ENCODE assay signal across 16 mouse cellular contexts in genomic region chr3:98031104-98031503, GRCm38 (mm10). TPM values are rescaled to one million over a fixed set of nuclear protein-coding genes. Genes with fewer than 3 reads are reported as not detected.
DNase-seq lines count a peak whose midpoint lies in the region; ATAC-seq and TF ChIP-seq lines count a peak whose summit lies in the region.
"Had no signal": no experiment of that assay in that cellular context is flagged by ENCODE, and none has a peak within 500 bp of the region (broad histone marks: within the 10 kb centered on the region; RNA-seq: fewer than 3 reads in every experiment).

No protein-coding gene starts in this region.

- H3K27ac ChIP-seq in bone marrow macrophage, adult 2 months (ENCODE audit: insufficient read depth, low read depth, low read length) = 0 out of 2 replicates have a peak overlapping the region, but pooled peaks have one; percentile 13
- peak overlapping the region; percentile 50; the same call in 1 of the 2 replicates for H3K27ac ChIP-seq in liver, postnatal 0 days (ENCODE audit: low read depth)
- peak overlapping the region; percentile 70 for H3K27ac ChIP-seq in stomach, embryonic 15.5 days
- no peak overlapping the region for H3K27ac ChIP-seq in midbrain, embryonic 11.5 days (ENCODE audit: low read depth, low read length)
- H3K27ac ChIP-seq: layer of hippocampus, adult 2 months; midbrain, embryonic 15.5 days had no signal

- no peaks in the 10 kb centered on the region for H3K27me3 ChIP-seq in liver, postnatal 0 days (ENCODE audit: insufficient read depth, low read length)
- H3K27me3 ChIP-seq in stomach, embryonic 15.5 days (replicated peaks) = no peaks in the 10 kb centered on the region
- H3K27me3 ChIP-seq in midbrain, embryonic 11.5 days (ENCODE audit: control insufficient read depth, insufficient read depth, low read length) = no peaks in the 10 kb centered on the region; the same call in 1 of the 2 replicates
- H3K27me3 ChIP-seq: midbrain, embryonic 15.5 days had no signal

- no peak for TF ChIP-seq CTCF in bone marrow macrophage, adult 2 months (IDR thresholded peaks at IDR 0.05; ENCODE audit: low read depth, low read length)
- TF ChIP-seq CTCF in liver, postnatal 0 days (IDR thresholded peaks at IDR 0.05; ENCODE audit: low read depth) = no peak

- 41% methylated on average over 7 of the region's 7 CpGs for WGBS in liver, postnatal 0 days (ENCODE audit: insufficient replicate concordance)
- 62% methylated on average over 7 of the region's 7 CpGs for WGBS in stomach, embryonic 15.5 days
- WGBS in midbrain, embryonic 11.5 days = 86% methylated on average over 7 of the region's 7 CpGs

- peaks cover 82% of the 10 kb centered on the region for H3K4me1 ChIP-seq in bone marrow macrophage, adult 2 months (ENCODE audit: control insufficient read depth, insufficient read depth, low read length)
- H3K4me1 ChIP-seq in liver, postnatal 0 days (ENCODE audit: insufficient read depth) = peaks cover 73% of the 10 kb centered on the region
- H3K4me1 ChIP-seq in stomach, embryonic 15.5 days = peaks cover 63% of the 10 kb centered on the region
- peaks cover 35% of the 10 kb centered on the region for H3K4me1 ChIP-seq in midbrain, embryonic 11.5 days (ENCODE audit: control insufficient read depth, insufficient read depth, low read length)

- TF ChIP-seq POLR2A in bone marrow macrophage, adult 2 months (IDR thresholded peaks at IDR 0.05; ENCODE audit: borderline replicate concordance, low read depth, low read length) = no peak

- DNase-seq in lung, postnatal 36 days = peak; percentile 63
- DNase-seq in lung, postnatal 14 days = no peak
- DNase-seq in liver, postnatal 0 days = no peak
- no peak for DNase-seq in midbrain, embryonic 11.5 days (ENCODE audit: low spot score, missing footprints)
- no peak for DNase-seq in adrenal gland, adult 2 months
- no peak for DNase-seq in adrenal gland, adult (ENCODE audit: inconsistent age in 2 of 2, low spot score in 1 of 2)
- DNase-seq: adrenal gland, postnatal 36 days; cerebellum, adult 11 months; forebrain, postnatal 0 days; heart, adult 11 months; heart, postnatal 10 days; lung, embryonic 14.5 days had no signal

- no peak for TF ChIP-seq EP300 in liver, postnatal 0 days (IDR thresholded peaks at IDR 0.05; ENCODE audit: low read depth)

- H3K9me3 ChIP-seq in liver, postnatal 0 days (ENCODE audit: low read length) = no peaks in the 10 kb centered on the region
- no peaks in the 10 kb centered on the region for H3K9me3 ChIP-seq in stomach, embryonic 15.5 days
- no peaks in the 10 kb centered on the region for H3K9me3 ChIP-seq in midbrain, embryonic 11.5 days (ENCODE audit: control insufficient read depth, low read length)
- H3K9me3 ChIP-seq: midbrain, embryonic 15.5 days had no signal

- no peaks in the 10 kb centered on the region for H3K36me3 ChIP-seq in liver, postnatal 0 days (replicated peaks; ENCODE audit: insufficient read depth, low read length)
- H3K36me3 ChIP-seq in stomach, embryonic 15.5 days = no peaks in the 10 kb centered on the region
- H3K36me3 ChIP-seq in midbrain, embryonic 11.5 days (ENCODE audit: control insufficient read depth, insufficient read depth, low read length) = no peaks in the 10 kb centered on the region
- H3K36me3 ChIP-seq: midbrain, embryonic 15.5 days had no signal

- no peak overlapping the region for H3K4me2 ChIP-seq in liver, postnatal 0 days (ENCODE audit: low read depth, low read length)
- no peak overlapping the region for H3K4me2 ChIP-seq in stomach, embryonic 15.5 days
- H3K4me2 ChIP-seq in midbrain, embryonic 11.5 days = no peak overlapping the region
- H3K4me2 ChIP-seq: lung, embryonic 14.5 days; midbrain, embryonic 15.5 days had no signal

- ATAC-seq in liver, postnatal 0 days = peak; percentile 30
- ATAC-seq in stomach, embryonic 15.5 days (ENCODE audit: insufficient read depth, low FRiP score, low read depth) = peak; percentile 83
- ATAC-seq in midbrain, embryonic 11.5 days (ENCODE audit: low FRiP score) = no peak
- ATAC-seq: midbrain, embryonic 15.5 days had no signal

- H3K9ac ChIP-seq in liver, postnatal 0 days (replicated peaks) = no peak overlapping the region
- H3K9ac ChIP-seq in stomach, embryonic 15.5 days = no peak overlapping the region
- no peak overlapping the region for H3K9ac ChIP-seq in midbrain, embryonic 11.5 days (ENCODE audit: low read length)
- H3K9ac ChIP-seq: forebrain, postnatal 0 days; lung, embryonic 14.5 days; midbrain, embryonic 15.5 days had no signal

- H3K4me3 ChIP-seq in bone marrow macrophage, adult 2 months (ENCODE audit: insufficient read depth, low read length) = no peak overlapping the region
- no peak overlapping the region for H3K4me3 ChIP-seq in liver, postnatal 0 days (ENCODE audit: low read depth, low read length)
- H3K4me3 ChIP-seq in stomach, embryonic 15.5 days (replicated peaks) = no peak overlapping the region
- H3K4me3 ChIP-seq in midbrain, embryonic 11.5 days (ENCODE audit: low read depth, low read length) = no peak overlapping the region
- H3K4me3 ChIP-seq: layer of hippocampus, adult 2 months; midbrain, embryonic 15.5 days had no signal

RNA-seq across cellular contexts. Expression of gene Notch2, which starts 17.8 kb away (rescaled TPM):
- 69.2 and 82.2 TPM in 2 replicates for polyA plus RNA-seq in bone marrow macrophage, adult 2 months (2012; ENCODE audit: insufficient read depth, insufficient read length, missing spikeins)
- 5.1 and 6.2 TPM in 2 replicates for polyA plus RNA-seq in liver, postnatal 0 days (2015; fragmentation: Nextera tagmentation; extraction: Ambion mirVana)
- polyA plus RNA-seq in stomach, embryonic 15.5 days (2015; fragmentation: Nextera tagmentation; extraction: Ambion mirVana) = 21.4 and 24.7 TPM in 2 replicates
- polyA plus RNA-seq in midbrain, embryonic 11.5 days (2014; fragmentation: Nextera tagmentation; extraction: Ambion mirVana) = 17.0 and 17.6 TPM in 2 replicates
- total RNA-seq in adrenal gland, adult 2 months (2021) = 10 to 100 TPM; 53.8 to 70.1 TPM
- polyA plus RNA-seq in adrenal gland, adult 2 months (2012; rRNA removed) = 26.4 and 33.9 TPM in 2 replicates
